8 mouse cellular contexts compared by ENCODE assay signal in the genomic region with DNA sequence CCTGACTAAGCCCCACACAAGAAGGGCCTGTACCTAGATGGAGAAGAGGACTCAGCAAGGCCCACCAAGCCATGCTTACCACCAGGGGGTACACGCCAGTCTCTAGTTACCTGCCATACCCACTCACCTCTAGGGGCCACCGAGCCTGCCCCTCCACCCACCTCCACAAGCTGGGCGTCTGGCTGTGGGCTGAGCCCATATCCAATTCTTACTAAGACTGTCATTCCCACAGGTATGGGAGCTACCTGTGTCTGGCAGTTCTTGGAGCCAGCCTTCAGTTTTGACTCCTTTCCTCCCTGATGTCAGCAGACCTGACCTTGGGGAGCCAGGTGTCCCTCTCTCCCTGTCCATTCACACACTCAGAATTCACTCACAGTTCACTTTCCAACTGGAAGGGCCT. TPM values are rescaled to one million over a fixed set of nuclear protein-coding genes. Genes with fewer than 3 reads are reported as not detected.
A peak's percentile ranks its signal among the peaks of the same experiment; 100 is the strongest.
DNase-seq lines count a peak whose midpoint lies in the region; ATAC-seq and TF ChIP-seq lines count a peak whose summit lies in the region.

No protein-coding gene starts in this region.

- TF ChIP-seq POLR2A in heart, adult 2 months (IDR thresholded peaks at IDR 0.05; ENCODE audit: insufficient read depth, low read depth, low read length): no peak
- TF ChIP-seq POLR2A in thymus, adult 2 months (IDR thresholded peaks at IDR 0.05; ENCODE audit: control insufficient read depth, extremely low read depth, insufficient read depth, low read length, poor library complexity): no peak

- TF ChIP-seq EP300 in heart, adult 2 months (IDR thresholded peaks at IDR 0.05; ENCODE audit: insufficient read depth, low read depth, low read length): no peak

- peak overlapping the region; percentile 93 for H3K27ac ChIP-seq in heart, adult 2 months
- no peak overlapping the region for H3K27ac ChIP-seq in embryonic facial prominence, embryonic 11.5 days (replicated peaks; ENCODE audit: low read depth, low read length)
- H3K27ac ChIP-seq in hindbrain, embryonic 16.5 days (ENCODE audit: low read depth, low read length): no peak overlapping the region
- H3K27ac ChIP-seq in midbrain, embryonic 14.5 days (replicated peaks; ENCODE audit: low read depth, low read length): no peak overlapping the region
- H3K27ac ChIP-seq in thymus, adult 2 months (ENCODE audit: control insufficient read depth, insufficient read depth, low read length): no peak overlapping the region

- peaks cover 9% of the 10 kb centered on the region for H3K4me1 ChIP-seq in heart, adult 2 months (ENCODE audit: control insufficient read depth, insufficient read depth, low read length)
- H3K4me1 ChIP-seq in embryonic facial prominence, embryonic 11.5 days (ENCODE audit: control insufficient read depth, insufficient read depth, low read length): peaks cover 4% of the 10 kb centered on the region; the same call in 1 of the 2 replicates
- H3K4me1 ChIP-seq in hindbrain, embryonic 16.5 days (ENCODE audit: control insufficient read depth, insufficient read depth, low read depth, low read length): peaks cover 13% of the 10 kb centered on the region
- peaks cover 18% of the 10 kb centered on the region for H3K4me1 ChIP-seq in midbrain, embryonic 14.5 days (ENCODE audit: control insufficient read depth, insufficient read depth, low read length)
- peaks cover 19% of the 10 kb centered on the region for H3K4me1 ChIP-seq in thymus, adult 2 months (replicated peaks; ENCODE audit: control insufficient read depth, insufficient read depth, low read length)

- intact Hi-C loops in heart, adult 2 months (cut with DNase I): loop anchor here (5.0 to 10.0 kb wide), 3 partner anchors 110 to 377 kb away; a partner anchor contains a TSS
- intact Hi-C loops in heart, postnatal 14 days (cut with DNase I): loop anchor here (5.0 kb wide), 2 partner anchors 35 to 110 kb away; a partner anchor contains a TSS

- no peaks in the 10 kb centered on the region for H3K79me2 ChIP-seq in heart, adult 2 months (replicated peaks; ENCODE audit: control insufficient read depth, insufficient read depth, low read length)

- H3K9ac ChIP-seq in heart, adult 2 months (ENCODE audit: low read depth, low read length): peak overlapping the region; percentile 65
- H3K9ac ChIP-seq in embryonic facial prominence, embryonic 11.5 days (replicated peaks; ENCODE audit: low read length): no peak overlapping the region
- H3K9ac ChIP-seq in hindbrain, embryonic 16.5 days (ENCODE audit: low read depth, low read length): no peak overlapping the region
- H3K9ac ChIP-seq in midbrain, embryonic 14.5 days (replicated peaks; ENCODE audit: low read length): no peak overlapping the region

- DNase-seq in heart, adult 2 months: peak in 1 of 2 experiments; percentile 26
- DNase-seq in heart, postnatal 14 days: no peak
- no peak for DNase-seq in embryonic facial prominence, embryonic 11.5 days (ENCODE audit: low spot score)
- no peak for DNase-seq in midbrain, embryonic 14.5 days
- no peak for DNase-seq in thymus, adult 2 months
- DNase-seq in layer of hippocampus, adult 9-11 months: no peak
- no peak for DNase-seq in adrenal gland, postnatal 14 days

- WGBS in heart, adult 2 months: 49% methylated on average over 3 of the region's 3 CpGs
- WGBS in embryonic facial prominence, embryonic 11.5 days: 77% methylated on average over 3 of the region's 3 CpGs
- WGBS in hindbrain, embryonic 16.5 days: 92% methylated on average over 3 of the region's 3 CpGs
- WGBS in midbrain, embryonic 14.5 days: 90% methylated on average over 3 of the region's 3 CpGs
- WGBS in thymus, adult 2 months: 86% methylated on average over 3 of the region's 3 CpGs

- no peak for ATAC-seq in embryonic facial prominence, embryonic 11.5 days (replicated peaks; ENCODE audit: insufficient number of reproducible peaks, low FRiP score, low TSS enrichment, low read depth)
- no peak for ATAC-seq in hindbrain, embryonic 16.5 days
- no peak for ATAC-seq in midbrain, embryonic 14.5 days (ENCODE audit: low FRiP score, low TSS enrichment)

- H3K27me3 ChIP-seq in heart, adult 2 months (ENCODE audit: control insufficient read depth, insufficient read depth, low read length): no peaks in the 10 kb centered on the region
- no peaks in the 10 kb centered on the region for H3K27me3 ChIP-seq in embryonic facial prominence, embryonic 11.5 days (ENCODE audit: control insufficient read depth, insufficient read depth, low read length)
- H3K27me3 ChIP-seq in hindbrain, embryonic 16.5 days (replicated peaks; ENCODE audit: control insufficient read depth, insufficient read depth, low read length): no peaks in the 10 kb centered on the region
- H3K27me3 ChIP-seq in midbrain, embryonic 14.5 days (ENCODE audit: control insufficient read depth, insufficient read depth, low read length): no peaks in the 10 kb centered on the region
- no peaks in the 10 kb centered on the region for H3K27me3 ChIP-seq in thymus, adult 2 months (ENCODE audit: control insufficient read depth, insufficient read depth, low read length)

- peaks cover 3% of the 10 kb centered on the region; the same call in 1 of the 2 replicates for H3K36me3 ChIP-seq in heart, adult 2 months (ENCODE audit: control insufficient read depth, insufficient read depth, low read length)
- H3K36me3 ChIP-seq in embryonic facial prominence, embryonic 11.5 days (replicated peaks; ENCODE audit: control insufficient read depth, insufficient read depth, low read depth, low read length): no peaks in the 10 kb centered on the region
- H3K36me3 ChIP-seq in hindbrain, embryonic 16.5 days (ENCODE audit: control insufficient read depth, insufficient read depth, low read length): no peaks in the 10 kb centered on the region
- H3K36me3 ChIP-seq in midbrain, embryonic 14.5 days (ENCODE audit: control insufficient read depth, insufficient read depth, low read length): no peaks in the 10 kb centered on the region
- no peaks in the 10 kb centered on the region for H3K36me3 ChIP-seq in thymus, adult 2 months (ENCODE audit: control insufficient read depth, insufficient read depth, low read length)

- H3K4me2 ChIP-seq in embryonic facial prominence, embryonic 11.5 days (ENCODE audit: low read depth, low read length): peak overlapping the region; percentile 64; the same call in 1 of the 2 replicates
- H3K4me2 ChIP-seq in hindbrain, embryonic 16.5 days (ENCODE audit: low read length): peak overlapping the region; percentile 76
- peak overlapping the region; percentile 69; the same call in 1 of the 2 replicates for H3K4me2 ChIP-seq in midbrain, embryonic 14.5 days (ENCODE audit: low read length)

- no peaks in the 10 kb centered on the region for H3K9me3 ChIP-seq in embryonic facial prominence, embryonic 11.5 days (replicated peaks; ENCODE audit: control insufficient read depth, low read length)
- H3K9me3 ChIP-seq in hindbrain, embryonic 16.5 days (ENCODE audit: control insufficient read depth, low read length): no peaks in the 10 kb centered on the region
- no peaks in the 10 kb centered on the region for H3K9me3 ChIP-seq in midbrain, embryonic 14.5 days (ENCODE audit: control insufficient read depth, low read length)

- peak overlapping the region; percentile 81 for H3K4me3 ChIP-seq in heart, adult 2 months
- H3K4me3 ChIP-seq in embryonic facial prominence, embryonic 11.5 days (ENCODE audit: low read depth, low read length): no peak overlapping the region
- no peak overlapping the region; the same call in 1 of the 2 replicates for H3K4me3 ChIP-seq in hindbrain, embryonic 16.5 days (ENCODE audit: low read length)
- H3K4me3 ChIP-seq in midbrain, embryonic 14.5 days (replicated peaks; ENCODE audit: low read depth, low read length): no peak overlapping the region
- H3K4me3 ChIP-seq in thymus, adult 2 months (ENCODE audit: control insufficient read depth, insufficient read depth, low read length): no peak overlapping the region

- TF ChIP-seq CTCF in heart, adult 2 months (IDR thresholded peaks at IDR 0.05): peak; percentile 11; the same call in 1 of the 2 replicates
- no peak for TF ChIP-seq CTCF in thymus, adult 2 months (IDR thresholded peaks at IDR 0.05; ENCODE audit: borderline replicate concordance, control insufficient read depth, extremely low read depth, insufficient read depth, low read length, poor library complexity)

RNA-seq across cellular contexts. Expression of a gene that starts 2.7 kb away (rescaled TPM):
- total RNA-seq in heart, adult 2 months (2021): 100 to 1,000 TPM; 137 to 154 TPM
- 159 and 167 TPM in 2 replicates for polyA plus RNA-seq in heart, adult 2 months (2012; rRNA removed)
- 100 to 1,000 TPM; 196 to 205 TPM for total RNA-seq in heart, postnatal 14 days (2021)
- polyA plus RNA-seq in embryonic facial prominence, embryonic 11.5 days (2014; fragmentation: Nextera tagmentation; extraction: Ambion mirVana): 30.7 and 32.1 TPM in 2 replicates
- 15.2 and 21.8 TPM in 2 replicates for polyA plus RNA-seq in hindbrain, embryonic 16.5 days (2015; fragmentation: Nextera tagmentation; extraction: Ambion mirVana)
- 7.2 and 12.8 TPM in 2 replicates for polyA plus RNA-seq in midbrain, embryonic 14.5 days (2014; fragmentation: Nextera tagmentation; extraction: Ambion mirVana)
- 20.8 and 21.2 TPM in 2 replicates for polyA plus RNA-seq in thymus, adult 2 months (2012; rRNA removed)
- total RNA-seq in adrenal gland, postnatal 14 days (2021): 56.2 and 69.1 TPM in 2 replicates

RNA-seq across cellular contexts. Expression of a gene that starts 23.2 kb away (rescaled TPM):
- 10 to 100 TPM; 41.7 to 42.8 TPM for total RNA-seq in heart, adult 2 months (2021)
- 67.8 and 78.3 TPM in 2 replicates for polyA plus RNA-seq in heart, adult 2 months (2012; rRNA removed)
- total RNA-seq in heart, postnatal 14 days (2021): 10 to 100 TPM; 42.1 to 44.0 TPM
- 60.3 and 64.4 TPM in 2 replicates for polyA plus RNA-seq in embryonic facial prominence, embryonic 11.5 days (2014; fragmentation: Nextera tagmentation; extraction: Ambion mirVana)
- polyA plus RNA-seq in hindbrain, embryonic 16.5 days (2015; fragmentation: Nextera tagmentation; extraction: Ambion mirVana): 176 and 225 TPM in 2 replicates
- polyA plus RNA-seq in midbrain, embryonic 14.5 days (2014; fragmentation: Nextera tagmentation; extraction: Ambion mirVana): 48.5 and 76.5 TPM in 2 replicates
- 24.5 and 40.8 TPM in 2 replicates for polyA plus RNA-seq in thymus, adult 2 months (2012; rRNA removed)
- 33.6 and 33.8 TPM in 2 replicates for total RNA-seq in adrenal gland, postnatal 14 days (2021)

RNA-seq across cellular contexts. Expression of a gene that starts 33.1 kb away (rescaled TPM):
- 10 to 100 TPM; 23.4 to 23.6 TPM for total RNA-seq in heart, adult 2 months (2021)
- 20.1 and 22.2 TPM in 2 replicates for polyA plus RNA-seq in heart, adult 2 months (2012; rRNA removed)
- 10 to 100 TPM; 18.9 to 21.7 TPM for total RNA-seq in heart, postnatal 14 days (2021)
- 0.32 and 0.39 TPM in 2 replicates for polyA plus RNA-seq in embryonic facial prominence, embryonic 11.5 days (2014; fragmentation: Nextera tagmentation; extraction: Ambion mirVana)
- polyA plus RNA-seq in hindbrain, embryonic 16.5 days (2015; fragmentation: Nextera tagmentation; extraction: Ambion mirVana): 12.5 and 13.9 TPM in 2 replicates
- polyA plus RNA-seq in midbrain, embryonic 14.5 days (2014; fragmentation: Nextera tagmentation; extraction: Ambion mirVana): 3.2 and 4.7 TPM in 2 replicates
- 2.2 and 3.2 TPM in 2 replicates for polyA plus RNA-seq in thymus, adult 2 months (2012; rRNA removed)
- total RNA-seq in adrenal gland, postnatal 14 days (2021): 0.75 and 0.82 TPM in 2 replicates

RNA-seq across cellular contexts. Expression of a gene that starts 49.6 kb away (rescaled TPM):
- under 1 TPM in 1 of 2 experiments, not detected in 1; 0.09 TPM for total RNA-seq in heart, adult 2 months (2021)
- 0.23 and 0.25 TPM in 2 replicates for polyA plus RNA-seq in heart, adult 2 months (2012; rRNA removed)
- total RNA-seq in heart, postnatal 14 days (2021): under 1 TPM; 0.10 to 0.22 TPM
- 0.41 and 0.45 TPM in 2 replicates for polyA plus RNA-seq in embryonic facial prominence, embryonic 11.5 days (2014; fragmentation: Nextera tagmentation; extraction: Ambion mirVana)
- 4.0 and 9.2 TPM in 2 replicates for polyA plus RNA-seq in hindbrain, embryonic 16.5 days (2015; fragmentation: Nextera tagmentation; extraction: Ambion mirVana)
- 0.59 and 0.72 TPM in 2 replicates for polyA plus RNA-seq in midbrain, embryonic 14.5 days (2014; fragmentation: Nextera tagmentation; extraction: Ambion mirVana)
- polyA plus RNA-seq in thymus, adult 2 months (2012; rRNA removed): 1.6 and 1.9 TPM in 2 replicates
- 0.15 and 0.19 TPM in 2 replicates for total RNA-seq in adrenal gland, postnatal 14 days (2021)
